Mouse (Mus musculus): ENCODE measurements around the gene Cfap44.
"Not testable (repeated sequence)": the region's sequence is repeated elsewhere in the genome, so short reads cannot be mapped to it uniquely, and the experiment has no call there.

Gene Cfap44

DNA sequence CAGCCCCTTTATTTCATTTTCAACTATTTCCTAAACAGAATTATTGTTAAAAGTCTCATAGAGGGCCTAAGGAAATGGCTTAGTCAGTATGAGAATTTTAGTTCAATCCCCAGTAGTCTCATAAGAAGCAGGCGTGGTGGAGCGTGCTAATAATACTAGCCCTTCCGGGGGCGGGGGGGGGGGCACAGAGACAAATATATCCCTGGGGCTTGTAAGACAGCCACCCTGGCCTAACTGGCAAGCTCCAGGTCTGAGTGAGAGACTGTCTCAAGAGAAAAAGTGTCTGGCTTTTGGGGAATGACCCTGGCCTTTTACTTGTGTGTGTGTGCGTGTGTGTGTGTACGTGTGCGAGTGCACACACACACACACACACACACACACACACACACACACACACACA is 40.3 kb downstream of the Cfap44 start:
- DNase-seq, result no peak

GRCm38 (mm10) chr16:44435481-44435880 is 40.9 kb downstream of the Cfap44 start:
- no peak for DNase-seq

GRCm38 (mm10) chr16:44441913-44442312 is 47.3 kb downstream of the Cfap44 start:
- DNase-seq, result not testable (repeated sequence)

DNA sequence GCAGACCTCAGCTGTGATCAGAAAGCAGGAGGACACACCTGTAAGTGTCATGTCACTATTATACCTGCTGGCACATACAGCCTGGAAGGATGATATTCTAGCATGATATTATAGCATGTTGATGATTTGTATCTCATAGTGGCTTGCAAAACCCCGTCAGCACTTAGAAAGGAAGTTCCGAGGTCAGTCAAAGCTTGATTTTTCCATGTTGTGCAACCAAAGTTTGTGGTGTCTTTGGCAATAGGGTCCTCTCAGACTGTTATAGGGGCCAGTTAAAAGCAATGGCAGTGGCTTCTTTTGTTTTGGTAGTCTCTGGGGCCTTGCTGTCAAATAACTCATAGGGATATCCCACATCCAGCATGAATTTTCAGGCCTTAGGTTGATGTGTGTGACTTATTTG is 63.3 kb downstream of the Cfap44 start:
- DNase-seq, result no peak

DNA sequence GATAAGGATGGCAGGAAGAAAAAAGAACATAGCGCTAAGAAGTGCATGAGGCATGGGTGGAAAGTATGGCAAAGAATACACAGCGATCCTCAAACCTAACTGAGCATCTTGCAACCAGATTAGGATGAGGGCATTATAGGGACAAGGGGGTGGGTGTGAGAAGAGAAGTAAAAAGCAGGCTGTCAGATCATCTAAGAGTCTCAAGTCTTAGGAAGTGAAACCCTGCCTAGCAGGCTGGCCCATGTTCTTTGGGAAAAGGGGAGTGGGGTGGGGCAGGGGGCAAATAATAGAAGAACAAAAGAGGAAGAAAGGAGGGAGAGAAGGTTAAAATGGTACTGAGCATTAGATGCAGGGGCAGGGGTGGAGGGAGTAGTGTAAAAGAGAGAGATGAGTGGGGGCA is 64.2 kb downstream of the Cfap44 start:
- no peak for DNase-seq

DNA sequence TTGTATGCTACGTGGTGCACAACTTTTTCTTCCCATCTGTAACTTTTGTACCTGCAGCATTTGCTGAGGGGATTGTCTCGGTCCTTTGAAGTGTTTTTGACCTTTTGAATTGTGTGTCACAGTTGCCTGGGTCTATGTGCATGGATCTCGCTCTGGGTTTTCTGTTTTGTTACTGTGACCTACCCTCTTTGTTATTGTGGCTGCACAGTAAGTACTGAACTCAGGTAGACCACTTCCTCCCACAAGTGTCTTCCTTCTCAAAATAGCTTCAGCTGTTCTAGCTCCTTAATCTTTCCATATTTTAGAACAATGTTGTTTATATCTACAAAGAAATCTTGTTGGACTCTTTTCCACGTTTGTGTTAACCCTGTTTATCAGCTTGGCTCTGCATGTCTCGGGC is 66.3 kb downstream of the Cfap44 start:
- DNase-seq, result no peak

- no peak for DNase-seq
Observed at GRCm38 (mm10) chr16:44475281-44475680, 80.7 kb downstream of the Cfap44 start.

- no peak for DNase-seq
Observed at GRCm38 (mm10) chr16:44475682-44476375, 81.2 kb downstream of the Cfap44 start.

- DNase-seq, result no peak
Observed at GRCm38 (mm10) chr16:44478767-44479166, 84.2 kb downstream of the Cfap44 start.

DNA sequence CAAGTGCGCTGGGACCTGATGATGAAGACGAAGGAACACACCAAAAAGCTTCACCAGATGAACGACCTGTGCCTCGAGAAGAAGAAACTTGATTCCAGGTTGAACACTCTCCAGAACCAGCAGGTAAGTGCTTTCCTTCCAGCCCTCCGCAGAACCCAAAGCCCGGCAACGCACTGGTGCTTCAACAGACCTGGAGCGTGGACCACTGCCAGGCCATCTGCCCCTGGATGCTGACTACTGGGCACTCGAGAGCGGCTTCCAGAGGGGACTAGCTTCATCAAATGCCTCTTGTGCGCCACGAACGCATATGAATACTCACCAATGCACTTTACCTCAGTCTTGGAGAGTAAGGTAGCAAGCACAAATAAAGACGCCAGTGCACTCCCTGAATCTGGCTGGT is 85.3 kb downstream of the Cfap44 start:
- DNase-seq, result no peak

DNA sequence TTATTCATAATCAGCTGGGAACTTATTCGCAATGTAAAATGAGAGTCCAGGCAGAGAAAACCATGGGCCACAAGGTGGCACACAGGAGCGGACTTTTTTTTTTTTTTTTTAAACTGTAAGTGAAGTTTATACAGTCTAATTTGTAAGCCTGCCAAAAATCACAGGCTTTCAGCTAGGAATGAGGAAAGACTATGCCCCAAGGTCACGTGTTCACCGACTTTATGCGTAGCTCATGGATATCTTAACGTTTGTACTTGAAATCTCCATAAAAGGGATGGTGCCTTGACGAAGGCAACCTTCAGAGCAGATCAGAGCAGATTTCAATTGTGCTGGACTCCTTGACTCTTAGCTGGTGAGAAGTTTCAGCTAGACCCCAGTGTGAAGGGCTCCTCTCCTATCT is 86.0 kb downstream of the Cfap44 start:
- peak in 1 of 2 experiments; percentile 23 for DNase-seq

GRCm38 (mm10) chr16:44481599-44482593 is 87.3 kb downstream of the Cfap44 start:
- DNase-seq, result no peak

- peak; percentile 77 to 86 for DNase-seq
Observed at GRCm38 (mm10) chr16:44484079-44484478, 89.5 kb downstream of the Cfap44 start.

GRCm38 (mm10) chr16:44484831-44485230 is 90.2 kb downstream of the Cfap44 start:
- no peak for DNase-seq

DNA sequence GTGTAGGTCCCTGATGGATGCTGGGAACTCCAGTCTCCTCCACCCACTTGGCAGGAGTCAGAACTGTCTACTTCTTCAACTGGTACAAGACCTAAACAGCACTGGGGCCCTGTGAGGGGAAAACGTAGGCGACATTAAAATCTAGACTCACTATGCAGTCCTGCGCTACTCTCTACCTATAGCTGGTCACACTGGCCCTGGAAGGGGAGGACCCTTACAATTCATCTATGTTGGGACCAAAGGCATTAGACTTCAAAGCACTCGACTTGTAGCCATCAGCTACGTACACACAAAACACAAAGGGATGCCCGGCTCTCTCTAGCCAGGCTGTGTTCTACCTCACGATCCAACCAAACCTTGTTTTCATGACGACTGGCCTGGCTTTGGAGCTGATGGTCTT is 91.1 kb downstream of the Cfap44 start:
- no peak for DNase-seq

DNA sequence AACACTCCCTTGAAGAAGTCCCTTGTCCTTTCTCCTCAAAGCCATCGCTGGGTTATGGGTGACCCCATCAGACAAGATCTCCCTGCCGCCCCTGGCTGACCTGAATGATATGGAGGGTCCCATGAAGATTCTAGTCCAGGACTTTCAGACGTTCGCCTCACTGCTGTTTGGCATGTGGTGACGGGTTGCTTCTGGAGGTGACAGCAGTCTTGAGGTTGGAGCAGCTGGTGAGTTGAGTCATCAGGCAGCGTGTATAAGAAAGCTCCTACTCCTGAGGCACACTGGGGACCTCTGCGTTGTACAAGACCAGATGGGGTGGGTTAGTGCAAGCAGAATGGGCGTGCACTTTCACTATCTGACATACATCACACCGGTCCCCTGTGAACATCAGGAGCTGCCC is 92.0 kb downstream of the Cfap44 start:
- no peak for DNase-seq

- no peak for DNase-seq
Observed at GRCm38 (mm10) chr16:44487194-44487593, 92.6 kb downstream of the Cfap44 start.

- no peak for DNase-seq
Observed at GRCm38 (mm10) chr16:44491051-44491450, 96.5 kb downstream of the Cfap44 start.

DNA sequence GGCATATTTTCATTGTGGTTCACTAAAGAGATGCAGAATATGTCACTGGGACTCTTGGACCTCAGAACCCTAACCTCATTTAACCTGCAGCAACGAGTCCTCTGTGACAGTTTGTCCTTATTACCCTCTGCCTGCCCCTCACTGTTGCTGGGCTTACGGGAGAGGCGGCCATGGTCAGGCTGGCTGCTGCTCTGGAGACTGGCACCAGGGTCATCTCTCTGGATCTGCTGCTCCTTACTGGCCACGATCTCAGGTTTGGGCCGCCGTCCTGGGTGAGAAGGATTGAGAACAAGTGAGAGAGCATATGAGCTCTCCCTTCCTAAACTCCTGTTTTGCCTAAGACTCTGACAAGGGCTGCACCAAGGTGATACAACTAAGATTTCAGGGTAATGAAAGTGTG is 97.6 kb downstream of the Cfap44 start:
- DNase-seq, result no peak

- DNase-seq, result no peak
Observed at GRCm38 (mm10) chr16:44492706-44493105, 98.1 kb downstream of the Cfap44 start.

- no peak for DNase-seq
Observed at GRCm38 (mm10) chr16:44493868-44494267, 99.3 kb downstream of the Cfap44 start.

DNA sequence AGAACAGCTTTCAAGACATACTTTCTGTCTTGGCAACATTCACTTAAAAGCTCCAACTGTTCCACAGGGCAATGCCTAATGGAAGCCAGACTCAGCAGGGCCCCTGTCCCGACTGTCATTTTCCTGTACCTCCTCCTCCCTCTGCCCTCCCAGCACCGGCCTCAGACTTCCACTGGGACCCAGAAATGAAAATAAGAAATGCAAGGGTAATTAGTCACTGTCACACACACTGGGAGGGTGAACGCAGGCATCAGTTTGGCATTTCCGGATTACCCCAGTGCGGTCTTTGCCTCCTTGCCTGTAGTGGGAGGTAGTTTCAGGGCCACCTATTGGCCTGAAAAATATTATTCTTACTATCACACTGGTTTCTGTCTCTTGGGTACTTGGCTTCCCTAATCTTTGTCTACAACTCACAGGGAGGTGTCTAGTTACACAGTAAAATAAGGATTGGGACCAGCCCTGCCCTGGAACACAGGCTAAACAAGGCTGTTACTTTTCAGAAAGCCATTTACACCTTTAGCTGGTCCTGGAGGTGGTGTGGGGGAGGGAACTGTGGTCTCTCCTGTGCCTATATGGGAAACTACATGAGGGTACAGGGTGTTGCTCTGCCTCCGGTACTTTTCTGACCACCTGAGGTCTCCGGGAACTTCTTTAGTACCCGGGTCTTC is 100.0 kb downstream of the Cfap44 start:
- DNase-seq, result no peak

GRCm38 (mm10) chr16:44496971-44497464 is 102.4 kb downstream of the Cfap44 start:
- DNase-seq, result no peak

All from lung, postnatal 4 days (tissue).